Mouse (Mus musculus): Measurements from ENCODE around the gene Ssxa1. TPM values are rescaled to one million over a fixed set of nuclear protein-coding genes. Genes with fewer than 3 reads are reported as not detected.
"Not testable (repeated sequence)": the region's sequence is repeated elsewhere in the genome, so short reads cannot be mapped to it uniquely, and the experiment has no call there.

Gene Ssxa1
- polyA plus RNA-seq (2015; fragmentation: Nextera tagmentation; extraction: Ambion mirVana), result not detected in 2 replicates

DNA sequence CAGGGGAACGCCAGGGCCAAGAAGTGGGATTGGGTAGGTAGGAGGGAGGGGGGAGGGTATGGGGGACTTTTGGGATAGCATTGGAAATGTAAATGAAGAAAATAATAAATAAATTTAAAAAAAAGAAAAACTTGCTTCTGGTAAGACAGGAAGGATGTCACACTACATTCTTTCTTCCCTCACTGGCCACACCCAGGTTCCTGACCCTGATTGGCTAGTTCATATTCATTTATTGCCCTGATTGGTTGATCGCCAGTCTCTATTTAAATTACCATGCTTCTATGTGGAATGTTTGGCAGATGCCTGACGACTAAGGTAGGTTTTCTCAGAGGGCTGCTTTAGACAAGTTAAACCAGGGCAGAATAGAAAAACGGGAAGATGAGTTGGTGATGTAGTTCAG is at the start of gene Ssxa1:
Gene Ssxa1 (plus strand): TSS at position 301 of the 400 bp plus-strand sequence.
- Histone ChIP-seq H3K27me3 (no peaks in the 10 kb centered on the region), H3K9me3 (replicated peaks) (no peaks in the 10 kb centered on the region), H3K4me3 (replicated peaks) (no peak within 1 kb of the TSS), H3K27ac (replicated peaks) (no peak within 1 kb of the TSS), H3K4me1 (replicated peaks) (no peaks in the 10 kb centered on the region), H3K4me2 (no peak within 1 kb of the TSS), H3K9ac (no peak within 1 kb of the TSS), H3K36me3 (replicated peaks) (no peaks in the 10 kb centered on the region)
- 62% methylated on average over 4 of the region's 4 CpGs for WGBS (ENCODE audit: insufficient replicate concordance)
- ATAC-seq (ENCODE audit: insufficient read depth), result no peak

DNA sequence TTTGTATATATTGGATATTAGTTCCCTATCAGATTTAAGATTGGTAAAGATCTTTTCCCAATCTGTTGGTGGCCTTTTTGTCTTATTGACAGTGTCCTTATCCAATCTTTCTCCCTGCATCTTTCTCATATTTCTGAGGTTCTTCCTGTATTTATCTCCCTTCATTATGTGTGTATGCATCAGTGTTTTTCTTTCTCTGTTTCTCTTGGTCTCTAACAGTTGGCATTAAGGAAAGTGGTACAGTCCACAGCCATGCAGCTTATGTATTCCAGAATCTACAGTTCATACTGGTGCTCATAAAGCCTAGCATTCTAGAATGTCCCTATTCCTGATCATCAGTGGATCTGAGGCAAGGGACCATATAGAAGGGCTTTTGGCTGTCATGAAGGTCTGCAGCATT is 47.5 kb upstream of the Ssxa1 start, which contains the start of gene Spaca5:
Gene Spaca5 (plus strand): TSS at position 301 of the 400 bp plus-strand sequence.
- Histone ChIP-seq H3K27ac (replicated peaks) (no peak within 1 kb of the TSS), H3K27me3 (no peaks in the 10 kb centered on the region), H3K4me1 (replicated peaks) (no peaks in the 10 kb centered on the region), H3K4me2 (no peak within 1 kb of the TSS), H3K9me3 (replicated peaks) (no peaks in the 10 kb centered on the region), H3K36me3 (replicated peaks) (no peaks in the 10 kb centered on the region), H3K4me3 (replicated peaks) (no peak within 1 kb of the TSS), H3K9ac (no peak within 1 kb of the TSS)
- ATAC-seq (ENCODE audit: insufficient read depth), result no peak

DNA sequence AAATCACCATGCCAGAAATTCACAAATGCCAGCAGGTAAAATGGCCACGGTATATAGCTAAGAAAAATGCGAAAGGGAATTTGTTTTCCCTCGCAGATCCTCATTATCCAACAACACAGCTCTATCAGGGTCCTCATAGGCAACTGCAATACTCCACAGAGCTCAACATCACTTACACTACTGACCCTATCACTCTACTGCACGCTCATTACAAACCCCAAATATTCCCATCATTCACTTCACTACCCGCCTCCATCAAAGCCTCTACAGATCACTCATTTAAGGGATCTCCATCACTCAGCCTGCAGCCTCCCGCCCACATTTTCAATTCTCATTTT is 27.0 kb upstream of the Ssxa1 start:
- H3K9ac ChIP-seq, result no peak overlapping the region
- H3K4me1 ChIP-seq (replicated peaks), result no peaks in the 10 kb centered on the region
- 30% methylated on average over 6 of the region's 6 CpGs for WGBS (ENCODE audit: insufficient replicate concordance)

DNA sequence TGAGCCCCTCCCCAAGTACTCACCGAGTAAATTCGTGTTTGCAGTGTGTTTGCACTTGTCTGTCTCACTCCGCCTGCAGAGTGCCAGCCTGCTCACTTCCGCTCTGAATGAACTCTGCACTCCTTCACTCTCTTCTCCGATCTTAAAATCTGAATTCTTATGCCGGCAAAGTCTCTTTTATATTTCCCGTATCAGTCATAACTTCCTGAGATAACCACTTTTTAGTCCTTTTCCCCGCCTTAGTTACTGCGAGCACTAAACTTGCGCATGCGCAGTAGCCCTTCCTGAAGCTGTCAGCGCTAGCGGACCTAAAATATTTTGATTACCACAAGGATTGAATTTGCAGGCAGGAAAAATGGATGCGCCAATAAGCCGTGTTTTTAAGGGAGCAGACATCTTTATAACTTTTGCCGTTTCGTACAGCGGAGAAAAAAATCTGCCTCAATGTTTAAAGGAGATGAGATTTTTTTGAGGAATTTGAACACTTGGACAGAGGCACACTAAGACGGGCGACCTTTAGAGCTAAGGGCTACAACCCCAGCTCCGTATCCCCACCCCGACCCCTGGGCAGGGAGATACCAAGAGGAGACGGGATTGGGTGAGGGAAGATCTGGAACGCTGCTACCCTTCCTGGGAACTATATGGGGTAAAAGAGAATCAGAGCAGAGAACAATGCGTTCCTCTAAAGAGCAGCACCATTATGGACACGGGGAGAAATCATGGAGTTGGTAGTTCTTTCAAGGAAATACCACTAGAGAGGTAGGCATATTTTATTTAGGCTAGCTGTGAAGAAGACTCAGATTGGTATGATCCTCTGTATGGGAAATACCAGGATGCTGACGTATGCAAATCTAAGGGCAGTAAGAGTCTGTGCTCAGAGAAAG is 26.4 kb upstream of the Ssxa1 start, which contains the start of gene Zfp300:
Gene Zfp300 (minus strand): TSS at position 545 of the 884 bp plus-strand sequence.
- Histone ChIP-seq H3K9ac (no peak within 1 kb of the TSS), H3K36me3 (replicated peaks) (no peaks in the 10 kb centered on the region), H3K4me3 (replicated peaks) (peak within 1 kb of the TSS; percentile 50), H3K27ac (replicated peaks) (no peak within 1 kb of the TSS), H3K27me3 (no peaks in the 10 kb centered on the region), H3K9me3 (replicated peaks) (no peaks in the 10 kb centered on the region), H3K4me1 (replicated peaks) (no peaks in the 10 kb centered on the region), H3K4me2 (peak within 1 kb of the TSS; percentile 61)
- 17% methylated on average over 27 of the region's 27 CpGs for whole genome bisulfite sequencing (ENCODE audit: insufficient replicate concordance)
- no peak for ATAC-seq (ENCODE audit: insufficient read depth)

More for the DNA sequence above, 27.0 kb upstream of the Ssxa1 start:
- peak overlapping the region; percentile 61 for H3K4me2 ChIP-seq
- no peaks in the 10 kb centered on the region for H3K36me3 ChIP-seq (replicated peaks)
- H3K4me3 ChIP-seq (replicated peaks), result peak overlapping the region; percentile 50
- H3K9me3 ChIP-seq (replicated peaks), result no peaks in the 10 kb centered on the region
- H3K27ac ChIP-seq (replicated peaks), result no peak overlapping the region
- no peaks in the 10 kb centered on the region for H3K27me3 ChIP-seq
- ATAC-seq (ENCODE audit: insufficient read depth), result no peak

DNA sequence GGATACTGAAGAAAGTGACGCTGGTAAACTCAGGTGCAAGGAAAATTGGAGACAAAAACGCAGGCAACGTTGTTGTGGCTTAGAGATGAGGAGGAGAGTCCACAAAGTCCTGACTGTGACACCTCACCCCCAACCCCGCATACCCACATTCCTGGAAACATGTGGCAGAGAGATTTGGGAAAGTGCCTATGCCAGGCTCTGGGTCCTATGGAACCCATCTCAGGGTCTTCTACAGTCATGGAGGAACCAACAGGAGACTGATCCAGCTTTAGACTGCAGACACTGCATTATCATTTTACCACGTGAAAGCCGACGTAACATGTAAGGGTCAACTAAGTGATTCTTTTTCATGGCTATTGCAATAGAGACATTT is 25.8 kb upstream of the Ssxa1 start:
- no peaks in the 10 kb centered on the region for H3K36me3 ChIP-seq (replicated peaks)
- H3K4me3 ChIP-seq (replicated peaks), result no peak overlapping the region
- no peak overlapping the region for H3K9ac ChIP-seq
- H3K9me3 ChIP-seq (replicated peaks), result no peaks in the 10 kb centered on the region
- H3K4me1 ChIP-seq (replicated peaks), result no peaks in the 10 kb centered on the region
- WGBS (ENCODE audit: insufficient replicate concordance), result 49% methylated on average over 7 of the region's 7 CpGs
- H3K4me2 ChIP-seq, result peak overlapping the region; percentile 61
- H3K27ac ChIP-seq (replicated peaks), result no peak overlapping the region
- ATAC-seq (ENCODE audit: insufficient read depth), result no peak
- no peaks in the 10 kb centered on the region for H3K27me3 ChIP-seq

DNA sequence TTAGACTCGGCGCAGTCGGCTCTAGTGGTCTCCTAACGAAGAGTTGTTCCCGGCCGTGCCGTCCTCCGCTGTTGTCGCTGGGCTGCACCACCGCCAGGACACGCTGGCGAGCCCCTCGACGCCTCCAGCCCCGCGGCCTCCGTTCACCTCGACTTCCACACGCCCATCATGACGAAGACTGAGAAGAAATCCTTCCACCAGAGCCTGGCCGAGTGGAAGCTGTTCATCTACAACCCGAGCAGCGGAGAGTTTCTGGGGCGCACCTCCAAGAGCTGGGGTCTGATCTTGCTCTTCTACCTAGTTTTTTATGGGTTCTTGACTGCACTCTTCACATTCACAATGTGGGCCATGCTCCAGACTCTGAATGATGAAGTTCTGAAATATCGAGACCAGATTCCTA is 31.1 kb downstream of the Ssxa1 start:
- not testable (repeated sequence) for H3K9me3 ChIP-seq (replicated peaks); H3K4me3 ChIP-seq (replicated peaks); H3K36me3 ChIP-seq (replicated peaks); ATAC-seq (ENCODE audit: insufficient read depth); H3K27me3 ChIP-seq; H3K4me1 ChIP-seq (replicated peaks); H3K4me2 ChIP-seq; H3K9ac ChIP-seq; H3K27ac ChIP-seq (replicated peaks)
- WGBS (ENCODE audit: insufficient replicate concordance), result 70% methylated on average over 25 of the region's 25 CpGs

Other genes with a start within 250 kb of the Ssxa1 start
- 2.0 and 2.2 TPM in 2 replicates for gene Timp1, start 245.7 kb upstream of the Ssxa1 start, polyA plus RNA-seq (2015; fragmentation: Nextera tagmentation; extraction: Ambion mirVana)
- 0.06 and 0.09 TPM in 2 replicates for gene Syn1, start 194.8 kb upstream of the Ssxa1 start, polyA plus RNA-seq (2015; fragmentation: Nextera tagmentation; extraction: Ambion mirVana)
- gene Cfp, start 184.3 kb upstream of the Ssxa1 start, polyA plus RNA-seq (2015; fragmentation: Nextera tagmentation; extraction: Ambion mirVana), result 39.0 and 51.4 TPM in 2 replicates
- gene Elk1, start 165.2 kb upstream of the Ssxa1 start, polyA plus RNA-seq (2015; fragmentation: Nextera tagmentation; extraction: Ambion mirVana), result 2.2 TPM in 2 replicates
- 31.1 and 38.3 TPM in 2 replicates for gene Uxt, start 153.8 kb upstream of the Ssxa1 start, polyA plus RNA-seq (2015; fragmentation: Nextera tagmentation; extraction: Ambion mirVana)
- 1.4 and 1.5 TPM in 2 replicates for gene Zfp182, start 53.5 kb upstream of the Ssxa1 start, polyA plus RNA-seq (2015; fragmentation: Nextera tagmentation; extraction: Ambion mirVana)
- gene Spaca5, start 47.4 kb upstream of the Ssxa1 start, polyA plus RNA-seq (2015; fragmentation: Nextera tagmentation; extraction: Ambion mirVana), result not detected in 2 replicates
- gene Zfp300, start 26.3 kb upstream of the Ssxa1 start, polyA plus RNA-seq (2015; fragmentation: Nextera tagmentation; extraction: Ambion mirVana), result 0.06 and 0.14 TPM in 2 replicates
- gene Gm21876, start 59.8 kb downstream of the Ssxa1 start, polyA plus RNA-seq (2015; fragmentation: Nextera tagmentation; extraction: Ambion mirVana), result not detected in 2 replicates

All from liver, embryonic 15.5 days (tissue).